Mouse (Mus musculus): ENCODE measurements at regions not wholly inside any gene's neighbourhood (a gene's known extent, or its start where the extent isn't known, plus 50 kb on each side); places are given as distances from the start of the nearest gene placed in this dataset.

DNA sequence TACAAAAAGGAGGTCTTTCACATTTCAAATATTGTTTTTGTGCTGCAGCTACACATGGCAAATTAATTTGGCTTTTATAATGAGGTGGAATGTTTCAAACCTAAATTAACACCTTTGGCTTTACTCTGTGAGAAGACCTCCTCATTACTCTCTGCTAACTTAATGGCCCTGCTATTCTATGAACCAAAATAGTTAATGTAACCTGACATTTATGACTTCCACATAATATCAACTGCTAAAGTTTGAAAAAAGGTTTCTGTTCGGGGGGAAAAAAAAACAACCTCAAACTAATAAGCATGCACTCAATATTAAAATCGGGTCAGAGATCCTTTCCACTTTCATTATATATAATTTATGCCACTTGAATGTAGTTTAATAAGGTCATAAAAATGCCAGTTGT, 197.2 kb upstream of the Cep162 start:
- no peak for DNase-seq

DNA sequence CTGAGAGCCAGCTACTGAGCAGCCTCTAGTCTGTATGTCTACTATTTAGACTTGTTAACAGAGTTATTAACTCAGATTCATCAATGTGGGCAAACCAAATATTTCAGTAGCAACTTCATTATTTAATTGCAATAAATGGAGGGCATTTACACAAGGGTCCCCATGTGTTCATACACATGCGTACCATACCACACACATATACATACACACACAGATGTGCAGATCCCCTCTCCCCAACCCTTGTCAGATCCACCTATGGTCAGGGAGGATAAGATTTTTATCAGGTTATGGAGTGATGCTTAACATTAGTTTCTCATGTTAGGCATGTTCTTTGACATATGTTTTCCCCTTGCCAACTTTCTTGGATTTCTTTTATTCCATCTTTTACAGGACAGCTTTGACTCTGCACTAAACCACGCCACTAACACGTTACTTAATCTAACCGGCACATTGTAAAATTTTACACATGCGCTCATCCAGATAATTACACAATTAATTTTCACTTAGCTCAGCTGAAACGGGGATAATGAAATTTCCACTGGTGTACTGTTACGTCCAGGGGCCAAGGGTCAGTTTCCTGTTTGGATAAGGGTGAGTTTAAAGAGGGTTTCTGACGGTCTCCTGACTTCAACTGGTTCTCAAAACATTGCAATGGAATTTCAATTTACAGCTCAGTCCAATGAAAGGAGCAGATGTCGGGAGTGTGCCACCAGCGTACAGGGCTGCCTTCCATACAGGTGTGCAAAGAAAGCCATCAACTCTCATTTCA, 188.3 kb upstream of the Cep162 start:
- DNase-seq = no peak

DNA sequence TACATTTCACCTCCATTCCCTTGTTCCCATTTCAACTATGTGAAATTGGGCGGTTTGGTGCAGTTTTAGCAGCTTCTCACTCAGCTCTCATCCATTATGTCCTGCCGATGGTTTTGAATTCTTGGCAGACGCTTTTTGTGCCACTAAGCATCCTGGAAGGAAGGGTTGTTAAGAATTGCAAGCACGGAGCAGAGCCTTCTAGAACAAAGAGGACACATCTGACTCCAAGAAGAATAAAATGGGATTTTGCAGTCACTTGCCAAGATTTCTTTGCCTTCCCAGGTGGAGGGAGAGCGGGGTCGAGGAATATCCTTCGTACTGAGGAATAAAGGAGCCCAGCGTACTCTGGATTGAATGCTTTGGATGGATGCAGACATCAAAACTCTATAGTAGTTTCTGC, 176.7 kb upstream of the Cep162 start:
- DNase-seq = no peak

DNA sequence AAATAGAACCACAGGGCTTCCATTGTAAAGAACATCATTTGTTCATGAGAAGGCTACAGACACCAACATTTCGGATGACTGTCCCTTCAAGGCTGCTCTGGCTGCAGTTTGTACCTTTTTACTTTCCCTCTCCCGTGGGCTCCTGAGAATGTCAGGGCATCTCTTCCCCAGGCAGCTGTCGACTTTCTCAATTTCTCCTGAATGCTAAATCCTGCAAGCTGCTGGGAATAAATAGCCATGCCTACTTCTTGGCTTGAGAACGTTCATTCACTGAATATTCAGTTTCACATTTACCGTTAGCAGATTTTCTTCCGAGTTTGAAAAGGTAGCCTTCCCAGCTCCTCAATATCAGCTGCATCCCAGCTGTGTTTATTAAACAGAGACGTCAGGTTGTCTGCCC, 176.2 kb upstream of the Cep162 start:
- no peak for DNase-seq

DNA sequence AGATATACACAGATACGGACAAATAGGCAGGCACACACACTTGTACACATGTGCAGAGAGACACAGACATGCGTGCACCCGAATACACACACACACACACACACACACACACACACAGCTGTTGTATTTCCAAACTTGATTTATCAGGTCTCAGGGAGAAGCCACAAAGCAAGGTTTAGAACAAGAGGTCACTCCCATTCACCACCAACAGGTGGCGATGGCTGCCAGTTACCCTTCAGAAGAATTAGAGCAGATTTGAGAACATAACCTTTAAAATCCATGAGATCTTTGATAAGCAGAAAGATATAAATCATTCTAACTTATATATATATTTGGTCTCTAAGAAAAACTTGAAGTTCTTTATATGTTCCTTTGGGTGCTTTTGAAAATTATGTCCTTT, 169.9 kb upstream of the Cep162 start:
- DNase-seq = peak; percentile 7

DNA sequence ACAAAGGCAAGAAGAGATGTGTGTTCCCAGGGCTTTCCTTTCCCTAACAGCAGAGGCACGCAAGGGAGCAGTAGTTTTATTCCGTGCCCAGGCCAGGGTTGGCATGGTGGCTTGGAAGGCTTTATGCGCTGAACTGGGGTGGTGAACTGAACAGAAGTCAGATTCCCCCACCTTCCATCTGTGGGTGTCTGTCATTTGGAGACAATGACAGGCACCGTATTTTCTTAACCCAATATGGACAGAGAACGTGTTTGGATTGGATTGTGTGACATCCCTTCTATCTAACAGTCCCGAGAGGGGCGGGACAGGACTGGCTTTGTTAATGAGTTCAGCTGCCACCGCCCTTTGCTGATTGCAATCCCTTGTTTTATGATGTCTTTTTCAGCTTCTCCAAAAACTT, 165.8 kb upstream of the Cep162 start:
- DNase-seq = no peak

DNA sequence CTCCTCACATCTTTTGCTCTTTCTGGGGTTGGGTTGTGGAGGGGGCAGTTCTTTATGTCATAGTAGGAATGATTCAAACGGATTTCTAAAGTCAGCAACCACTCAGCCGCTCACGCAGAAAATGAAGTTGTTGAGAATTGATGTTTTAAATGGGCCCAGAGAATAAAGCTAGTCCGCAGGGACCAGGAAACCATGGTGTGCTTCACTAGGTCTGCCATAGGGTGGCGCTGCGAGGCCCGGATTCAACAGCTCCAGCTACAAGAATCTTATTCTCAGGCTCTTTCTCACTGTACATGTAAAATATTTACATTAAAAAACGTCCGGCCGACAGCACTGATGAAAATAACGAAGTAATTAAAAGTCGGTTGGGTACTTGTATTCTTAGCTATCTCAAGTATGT, 164.0 kb upstream of the Cep162 start:
- DNase-seq = no peak

DNA sequence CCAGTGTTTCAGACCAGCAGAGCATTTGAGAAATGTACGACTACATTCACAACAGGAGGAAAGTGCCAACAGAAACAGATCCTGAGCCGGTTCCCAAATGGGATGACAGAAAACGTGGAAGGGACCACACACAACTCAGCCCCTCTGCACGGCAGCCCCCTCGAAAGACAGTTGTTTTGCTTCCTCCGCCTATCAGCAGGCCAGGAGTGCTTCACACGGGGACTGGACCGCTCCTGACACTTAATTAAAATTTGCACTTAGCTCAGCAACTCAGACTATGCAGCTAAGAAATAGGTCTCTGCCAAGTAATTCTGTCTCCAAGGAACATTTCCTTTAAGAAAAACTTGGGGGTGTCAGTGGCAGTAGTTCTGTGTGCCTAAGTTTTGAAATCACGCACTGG, 157.6 kb upstream of the Cep162 start:
- DNase-seq = no peak

DNA sequence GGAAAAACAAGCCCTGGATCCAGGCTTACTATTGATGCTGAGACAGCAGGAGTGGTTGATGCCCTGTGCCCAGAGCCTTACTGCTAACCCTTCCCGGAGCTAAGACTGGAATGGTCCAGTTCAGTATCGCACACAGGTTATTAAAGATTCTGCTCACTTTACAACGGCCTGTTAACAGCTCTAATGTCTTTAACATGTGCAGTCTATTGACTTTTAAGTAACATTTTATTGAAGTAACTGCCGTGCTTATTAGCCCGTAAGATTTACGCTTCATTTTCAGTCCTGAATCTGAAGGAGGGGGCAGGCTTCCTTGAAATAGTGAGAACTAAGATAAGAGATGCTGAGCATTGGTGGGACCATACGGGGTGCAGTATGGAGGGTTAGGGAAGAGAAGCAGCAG, 155.7 kb upstream of the Cep162 start:
- no peak for DNase-seq

DNA sequence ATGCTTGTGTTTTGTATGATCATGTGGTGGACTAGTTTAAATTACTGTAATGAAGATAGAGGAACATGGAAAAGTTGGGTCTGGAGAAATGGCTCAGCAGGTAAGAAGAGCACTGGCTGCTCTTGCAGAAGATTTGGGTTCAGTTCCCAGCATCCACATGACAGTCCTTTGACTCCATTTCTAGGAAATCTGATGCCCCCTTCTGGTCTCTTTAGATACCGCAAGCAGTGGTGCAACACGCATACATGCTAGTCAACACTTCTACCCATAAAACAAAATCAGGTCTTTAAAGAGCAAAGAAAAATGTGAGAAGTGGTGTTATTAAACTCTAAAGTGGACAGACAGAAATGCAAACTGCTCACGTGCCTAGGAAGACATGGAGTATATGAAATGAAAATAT, 154.4 kb upstream of the Cep162 start:
- DNase-seq = no peak

DNA sequence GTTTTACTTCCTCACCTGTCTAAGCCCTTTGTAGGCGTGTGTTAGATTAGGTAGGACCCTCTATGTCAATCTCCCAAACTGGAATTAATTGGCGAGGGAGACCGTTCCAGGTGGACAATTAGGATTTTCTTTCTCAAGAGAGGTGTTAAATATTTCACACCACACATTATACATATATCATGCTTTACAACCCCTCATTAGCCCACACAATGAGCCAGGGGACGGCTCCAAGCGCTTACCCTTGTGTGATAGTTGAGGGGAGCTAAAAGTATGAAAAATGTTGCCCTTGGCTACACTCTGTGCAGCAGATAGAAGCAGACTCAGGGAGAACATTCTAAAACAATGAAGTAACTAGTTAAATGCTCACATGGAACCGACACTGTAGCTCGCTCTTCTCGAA, 153.5 kb upstream of the Cep162 start:
- no peak for DNase-seq

DNA sequence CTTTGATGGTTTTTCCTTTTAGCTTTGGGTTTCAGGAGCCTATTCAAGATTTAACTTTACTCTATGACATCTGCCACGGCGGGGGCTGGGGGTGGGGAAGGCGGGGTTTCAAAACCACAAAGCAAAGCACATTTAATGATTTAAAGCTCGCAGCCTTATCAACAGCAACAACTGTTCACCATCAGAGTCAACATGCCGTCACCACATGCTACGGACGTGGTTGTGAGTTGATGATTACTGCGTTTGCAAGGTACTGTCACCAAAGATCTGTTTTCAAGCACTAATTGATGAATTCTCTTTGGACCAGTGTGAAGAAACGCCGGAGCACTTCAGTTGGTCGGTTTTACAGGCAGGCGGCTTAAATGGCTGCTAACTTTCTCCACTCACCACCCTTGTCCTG, 151.1 kb upstream of the Cep162 start:
- DNase-seq = no peak

DNA sequence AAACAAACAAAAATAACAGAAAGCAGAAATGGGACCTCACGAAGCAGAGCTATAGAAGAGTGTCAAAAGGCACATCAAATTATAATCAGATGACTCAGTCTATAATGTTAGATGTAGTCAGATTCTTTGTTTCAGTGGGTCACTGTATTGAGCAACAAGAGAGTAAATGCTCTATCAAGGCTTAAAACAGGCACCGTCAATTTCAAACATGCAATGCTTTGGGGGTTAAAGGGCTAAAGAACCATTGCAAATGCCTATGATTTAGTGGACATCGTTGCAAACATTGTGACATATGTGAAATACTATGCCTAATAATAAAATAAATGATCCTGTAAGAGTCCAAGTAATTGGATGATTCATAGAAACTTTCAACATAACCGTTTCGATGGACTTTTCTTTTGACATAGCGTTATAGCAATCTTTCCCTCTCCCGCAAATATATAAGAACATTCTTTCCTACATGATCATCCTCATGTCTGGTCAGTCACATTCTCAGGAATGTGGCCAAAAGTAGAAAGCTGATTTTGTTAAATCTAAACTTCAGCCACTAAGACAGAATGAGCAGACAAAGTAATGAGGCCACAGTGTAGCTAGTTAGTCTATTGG, 149.9 kb upstream of the Cep162 start:
- no peak for DNase-seq

DNA sequence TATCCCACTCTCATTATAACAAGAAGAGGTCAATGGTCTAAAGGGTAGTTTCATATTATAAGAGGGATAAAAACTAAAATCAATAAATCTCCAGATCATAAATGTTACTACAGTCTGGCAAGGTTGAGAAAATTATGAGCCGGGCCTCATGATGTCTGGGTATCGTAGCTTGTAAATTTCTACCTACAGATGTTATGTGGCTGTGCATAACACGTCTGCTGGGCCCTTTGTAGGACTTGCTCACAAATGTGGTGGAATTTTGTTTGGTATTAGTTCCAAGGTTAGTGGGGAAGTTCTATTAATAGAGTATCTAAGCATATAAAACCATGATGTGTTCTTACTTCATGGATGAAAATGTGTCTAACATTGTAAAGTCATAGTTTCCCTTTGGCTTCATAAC, 146.7 kb upstream of the Cep162 start:
- DNase-seq = no peak

DNA sequence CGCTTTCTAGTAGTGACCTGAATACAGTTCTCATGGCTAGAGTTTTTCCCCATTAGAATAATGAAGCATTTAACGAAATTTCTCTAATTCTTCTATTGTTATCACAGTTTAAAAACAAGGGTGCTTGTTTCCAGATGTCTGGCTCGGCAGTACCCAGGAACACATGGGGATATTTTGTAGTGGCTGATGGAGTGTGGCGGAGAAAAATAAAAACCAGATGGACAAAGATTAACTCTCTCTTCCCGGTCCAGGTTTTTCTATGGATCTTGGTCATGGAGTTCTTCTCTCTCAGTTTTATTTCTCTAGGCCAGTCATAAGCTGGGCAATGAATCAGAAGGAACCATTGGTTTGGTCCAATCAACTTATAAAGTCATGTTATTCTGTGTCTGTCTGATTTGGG, 132.2 kb upstream of the Cep162 start:
- DNase-seq = no peak

DNA sequence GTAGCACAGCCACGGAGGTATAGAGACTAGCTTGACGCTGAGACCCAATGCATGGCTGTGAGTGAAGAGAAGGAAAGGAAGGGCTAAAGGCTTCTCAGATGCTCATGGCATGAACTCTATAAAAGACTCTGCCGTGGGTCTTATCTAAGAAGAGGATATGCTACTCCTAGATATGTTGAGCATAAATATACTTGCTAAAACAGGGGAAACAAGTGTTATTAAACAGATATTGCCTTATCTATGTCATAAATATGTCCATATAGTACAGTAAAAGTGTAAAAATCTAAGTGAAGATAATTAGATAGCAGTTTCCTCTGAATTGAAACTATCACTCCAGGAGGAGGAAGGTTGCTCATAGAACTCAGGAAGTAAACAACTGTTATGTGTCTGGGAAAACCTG, 128.2 kb upstream of the Cep162 start:
- DNase-seq = no peak

DNA sequence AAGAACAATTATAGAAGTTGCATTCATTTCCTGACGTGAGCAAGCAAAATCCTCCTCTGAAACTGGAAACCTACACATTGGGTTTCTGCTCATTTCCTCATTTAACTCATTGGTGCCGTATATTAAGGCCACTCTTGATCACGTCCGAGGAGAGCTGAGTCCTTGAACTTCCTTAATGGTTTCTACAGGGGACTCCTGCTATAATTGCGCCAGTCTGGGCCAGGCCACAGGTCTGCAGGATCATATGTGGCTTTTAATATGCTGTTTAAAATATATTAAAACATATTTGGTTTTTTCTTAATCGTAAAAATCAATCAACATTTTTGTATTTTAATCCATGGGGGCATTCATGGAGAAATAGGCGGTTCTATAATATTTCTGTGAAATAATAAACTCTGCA, 122.6 kb upstream of the Cep162 start:
- no peak for DNase-seq

DNA sequence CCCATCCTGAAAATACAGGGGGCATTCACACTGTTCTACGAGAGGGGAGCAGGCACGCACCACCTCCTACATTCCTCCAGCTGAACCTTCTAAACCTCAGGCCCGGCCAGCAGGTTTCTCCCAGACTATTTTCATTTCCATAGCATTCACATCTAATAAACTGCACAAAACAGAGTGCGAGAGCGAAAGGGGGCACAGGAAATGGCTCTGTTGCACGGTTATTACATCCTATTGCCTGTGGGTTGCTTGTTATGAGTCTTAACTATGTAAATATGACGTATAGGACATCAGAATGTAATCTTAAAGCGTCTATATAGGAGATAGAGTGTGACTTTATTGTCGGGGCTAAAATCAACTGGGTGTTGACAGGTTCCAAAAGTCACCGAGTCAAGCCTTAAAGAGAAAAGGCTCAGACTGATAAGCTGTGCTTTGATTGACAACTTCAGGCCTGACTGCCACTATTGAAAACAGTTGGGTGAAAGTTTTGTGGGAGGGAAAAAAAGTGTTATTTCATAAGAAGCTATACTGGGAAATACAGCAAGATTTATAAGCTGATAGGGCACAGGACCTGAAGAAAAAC, 121.5 kb upstream of the Cep162 start:
- no peak for DNase-seq

DNA sequence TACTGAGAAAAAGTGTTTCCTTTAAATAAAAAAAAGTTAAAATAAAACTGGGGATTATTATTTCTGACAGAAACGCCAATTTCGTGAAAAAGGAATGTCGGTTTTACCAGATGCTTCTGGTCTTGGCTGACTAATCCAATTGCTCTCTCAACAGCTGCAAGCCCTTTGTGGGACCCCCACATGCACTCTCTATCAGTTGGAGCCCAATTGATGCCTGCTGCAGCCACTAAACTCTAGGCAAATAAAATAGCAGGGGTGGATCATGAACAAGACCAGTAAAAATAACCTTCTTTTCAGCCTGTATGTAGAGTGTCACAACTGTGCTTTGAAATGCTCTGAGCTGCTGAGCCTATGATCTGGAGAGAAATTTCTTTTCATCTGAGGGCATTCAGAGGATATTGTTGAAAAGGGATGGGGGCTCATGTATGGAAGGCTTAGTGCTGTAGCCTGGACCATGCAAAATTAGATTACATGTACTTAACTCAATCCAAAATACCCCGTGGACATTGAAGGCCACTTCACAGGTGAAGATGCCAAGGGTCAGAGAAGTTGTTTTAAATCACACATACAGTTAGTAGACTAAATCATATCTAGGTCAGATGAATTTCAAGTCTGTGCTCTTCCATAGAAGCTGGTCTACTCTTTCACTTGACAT, 117.0 kb upstream of the Cep162 start:
- DNase-seq = no peak

DNA sequence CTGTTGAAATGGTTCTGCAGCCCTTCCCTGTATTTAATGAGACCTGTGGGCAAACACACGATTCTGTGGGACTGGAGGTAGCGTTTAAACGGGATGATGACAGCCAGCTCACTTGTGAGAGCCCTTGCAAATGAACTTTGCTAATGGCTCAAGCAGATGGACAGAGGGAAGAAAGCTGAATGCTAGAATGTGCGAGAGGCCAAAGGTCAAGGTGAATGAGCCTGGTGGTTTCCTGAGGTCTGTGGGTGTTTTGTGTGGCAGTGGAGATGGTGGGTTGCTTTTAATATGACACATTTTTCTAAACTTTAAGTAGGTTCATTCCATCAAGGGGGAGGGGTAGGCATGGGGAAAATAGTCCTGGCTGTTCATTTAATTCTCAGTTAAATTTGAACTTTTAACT, 113.7 kb upstream of the Cep162 start:
- DNase-seq = no peak

DNA sequence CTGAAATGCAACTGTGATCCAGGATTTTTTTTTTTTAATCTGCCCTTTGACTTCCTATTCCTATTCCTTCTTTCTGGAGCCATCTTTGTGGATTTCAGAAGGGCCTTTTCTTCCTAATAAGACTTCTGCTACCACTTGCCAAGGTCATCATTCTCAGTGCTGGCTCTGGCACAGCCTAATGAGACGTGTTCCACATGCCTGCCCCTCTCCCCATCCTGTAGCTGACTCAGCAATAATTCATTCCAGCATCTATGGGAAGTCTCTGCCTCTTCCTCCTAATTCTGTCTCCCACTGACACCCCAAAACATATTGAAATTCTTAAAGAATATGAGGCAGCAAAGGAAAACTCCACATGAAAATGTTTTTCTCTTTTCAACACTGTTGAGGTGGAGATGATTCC, 91.7 kb upstream of the Cep162 start:
- DNase-seq = no peak

DNA sequence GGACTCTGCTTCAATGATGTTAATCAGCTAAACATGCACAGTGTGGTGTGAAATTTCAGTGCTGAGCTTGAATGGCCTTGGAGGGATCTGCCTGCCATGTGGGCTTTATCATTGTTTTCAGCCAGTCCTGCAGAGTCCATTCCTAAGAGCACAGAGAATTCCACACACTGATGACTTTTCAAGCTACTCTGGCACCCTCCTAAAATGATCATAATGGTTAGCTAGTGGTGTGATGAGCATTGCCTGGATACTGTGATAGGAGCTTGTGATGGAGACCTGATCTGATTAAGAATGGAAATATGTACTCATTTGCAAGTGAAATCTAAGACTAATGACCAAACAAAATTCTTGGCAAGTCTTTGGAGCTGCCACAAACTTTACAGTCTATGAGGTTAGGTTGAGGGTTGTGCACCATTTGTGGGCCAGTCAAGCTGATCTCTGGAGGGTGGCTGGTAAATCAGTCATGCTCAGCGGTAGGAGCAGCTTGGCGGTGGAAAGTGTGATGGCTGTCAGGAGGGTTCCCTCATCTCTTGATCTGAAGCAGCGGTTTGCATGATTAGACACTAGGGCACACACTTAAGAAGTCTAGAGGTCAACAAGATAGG, 91.0 kb upstream of the Cep162 start:
- no peak for DNase-seq

DNA sequence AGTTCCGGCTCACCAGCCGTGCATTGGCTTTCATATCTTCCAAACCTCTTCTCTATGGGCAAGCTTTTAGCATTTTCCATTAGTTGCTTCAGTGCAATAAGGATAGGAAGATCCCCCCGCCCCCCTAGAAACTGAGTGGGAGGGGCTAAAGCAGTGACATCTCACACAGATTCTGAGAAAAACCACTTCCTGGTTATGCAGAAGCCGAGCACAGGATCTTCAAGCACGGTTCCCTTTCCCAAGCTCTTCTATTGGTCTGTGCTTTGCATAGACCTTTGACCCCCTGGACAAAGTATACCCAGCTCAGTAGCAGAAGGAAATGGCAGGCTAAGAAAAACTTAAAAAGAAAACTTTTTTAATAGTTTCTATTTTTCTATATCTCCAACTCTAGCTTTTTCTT, 86.1 kb upstream of the Cep162 start:
- no peak for DNase-seq
